Mouse (Mus musculus): ENCODE measurements around the gene Htra1. TPM values are rescaled to one million over a fixed set of nuclear protein-coding genes. Genes with fewer than 3 reads are reported as not detected.
A peak's percentile ranks its signal among the peaks of the same experiment; 100 is the strongest.

The Htra1 gene
- polyA plus RNA-seq, 1 experiment: 11.5 TPM

DNA sequence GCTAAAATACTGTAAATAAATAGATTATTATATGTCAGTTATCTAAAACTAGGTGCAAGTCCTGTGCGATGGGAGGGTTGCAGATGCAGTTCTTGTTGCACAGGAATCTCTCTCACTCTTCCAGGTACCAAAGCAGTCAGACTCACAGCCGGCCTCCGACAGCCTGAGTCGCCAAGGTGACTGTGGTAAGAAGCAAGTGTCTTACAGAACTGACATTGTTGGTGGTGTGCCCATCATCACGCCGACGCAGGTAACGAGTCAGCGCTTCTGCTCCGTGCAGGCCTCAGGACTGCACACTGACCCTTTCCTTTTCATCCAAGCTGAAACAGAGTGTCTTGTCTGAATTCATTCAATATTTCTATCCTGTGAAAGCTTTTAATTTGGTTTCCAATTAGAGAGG lies 38.7 kb upstream of the Htra1 start:
- TF ChIP-seq CTCF (IDR thresholded peaks at IDR 0.05; ENCODE audit: control insufficient read depth, insufficient read depth, low read length): no peak
- TF ChIP-seq POLR2A (IDR thresholded peaks at IDR 0.05; ENCODE audit: borderline replicate concordance, control insufficient read depth, low read depth, low read length): no peak
- peaks cover 3% of the 10 kb centered on the region; the same call in 1 of the 2 replicates for H3K4me1 ChIP-seq (ENCODE audit: control insufficient read depth, insufficient read depth, low read length)
- no peak overlapping the region for H3K27ac ChIP-seq (ENCODE audit: control insufficient read depth, insufficient read depth, low read depth, low read length, poor library complexity)
- 89% methylated on average over 10 of the region's 10 CpGs for WGBS
- H3K4me3 ChIP-seq (replicated peaks; ENCODE audit: control insufficient read depth, low read depth, low read length): no peak overlapping the region

- Histone ChIP-seq H3K27ac (ENCODE audit: control insufficient read depth, insufficient read depth, low read depth, low read length, poor library complexity) (no peak overlapping the region), H3K4me1 (ENCODE audit: control insufficient read depth, insufficient read depth, low read length) (peaks cover 3% of the 10 kb centered on the region; the same call in 1 of the 2 replicates), H3K4me3 (replicated peaks; ENCODE audit: control insufficient read depth, low read depth, low read length) (no peak overlapping the region)
- no peak for TF ChIP-seq CTCF (IDR thresholded peaks at IDR 0.05; ENCODE audit: control insufficient read depth, insufficient read depth, low read length)
- TF ChIP-seq POLR2A (IDR thresholded peaks at IDR 0.05; ENCODE audit: borderline replicate concordance, control insufficient read depth, low read depth, low read length): no peak
- whole genome bisulfite sequencing: 75% methylated on average over 4 of the region's 4 CpGs
These were observed 37.5 kb upstream of the Htra1 start for GRCm38 (mm10) chr7:130898373-130898772.

- peak overlapping the region; percentile 65 for H3K27ac ChIP-seq (ENCODE audit: control insufficient read depth, insufficient read depth, low read depth, low read length, poor library complexity)
- H3K4me1 ChIP-seq (ENCODE audit: control insufficient read depth, insufficient read depth, low read length): peaks cover 2% of the 10 kb centered on the region; the same call in 1 of the 2 replicates
- WGBS: 24% methylated on average over 5 of the region's 5 CpGs
- no peak for TF ChIP-seq CTCF (IDR thresholded peaks at IDR 0.05; ENCODE audit: control insufficient read depth, insufficient read depth, low read length)
- TF ChIP-seq POLR2A (IDR thresholded peaks at IDR 0.05; ENCODE audit: borderline replicate concordance, control insufficient read depth, low read depth, low read length): no peak
- H3K4me3 ChIP-seq (replicated peaks; ENCODE audit: control insufficient read depth, low read depth, low read length): no peak overlapping the region
These were observed 35.6 kb upstream of the Htra1 start for GRCm38 (mm10) chr7:130900233-130900848.

DNA sequence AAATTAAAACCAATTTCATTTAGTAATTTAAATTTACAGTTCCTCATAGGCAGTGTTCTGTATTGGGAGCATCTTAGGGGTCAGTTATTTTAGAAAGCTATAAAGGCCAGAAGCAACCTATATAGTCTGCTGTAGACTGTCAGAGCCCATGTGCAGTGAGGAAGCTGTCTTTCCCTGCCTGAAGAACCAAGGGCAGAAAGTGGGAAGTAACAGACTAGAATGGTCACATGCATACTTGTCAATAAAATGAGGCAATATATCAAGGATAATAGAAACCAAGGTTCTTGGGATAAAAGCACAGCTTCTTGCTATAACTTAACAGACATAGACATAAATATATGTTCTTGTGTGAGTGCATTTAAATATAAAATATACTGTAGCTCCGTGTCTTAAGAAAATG lies 33.0 kb upstream of the Htra1 start:
- WGBS: 71% methylated on average over 1 of the region's 1 CpGs
- H3K4me1 ChIP-seq (ENCODE audit: control insufficient read depth, insufficient read depth, low read length): peaks cover 2% of the 10 kb centered on the region; the same call in 1 of the 2 replicates
- H3K4me3 ChIP-seq (replicated peaks; ENCODE audit: control insufficient read depth, low read depth, low read length): no peak overlapping the region
- H3K27ac ChIP-seq (ENCODE audit: control insufficient read depth, insufficient read depth, low read depth, low read length, poor library complexity): no peak overlapping the region
- no peak for TF ChIP-seq CTCF (IDR thresholded peaks at IDR 0.05; ENCODE audit: control insufficient read depth, insufficient read depth, low read length)
- TF ChIP-seq POLR2A (IDR thresholded peaks at IDR 0.05; ENCODE audit: borderline replicate concordance, control insufficient read depth, low read depth, low read length): no peak

DNA sequence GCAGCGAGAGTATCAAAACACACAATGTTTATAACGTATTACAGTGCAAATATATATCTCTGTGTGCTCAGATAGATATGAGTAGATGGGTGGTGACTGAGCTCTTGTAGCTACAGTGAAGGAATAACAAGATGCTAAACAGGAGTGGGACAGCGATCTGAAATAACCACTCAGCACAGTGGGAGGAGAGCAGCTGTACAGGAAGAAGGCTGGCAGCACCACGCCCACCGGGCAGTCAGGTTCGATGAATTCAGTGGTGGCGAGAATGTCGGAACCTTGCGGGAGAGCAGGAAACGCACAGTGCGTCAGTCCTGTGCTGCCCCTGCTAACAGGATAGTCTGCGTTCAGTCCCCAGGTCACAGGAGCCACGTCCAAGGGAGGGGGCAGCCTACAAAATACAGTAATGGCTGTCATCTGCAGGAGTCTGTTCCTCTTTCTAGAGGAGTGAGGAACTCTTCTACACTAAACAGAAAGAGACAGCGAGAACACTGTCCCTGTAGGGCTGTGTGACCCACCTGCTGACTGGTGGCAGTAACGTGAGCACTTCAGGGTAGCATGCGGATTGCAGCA lies 32.3 kb upstream of the Htra1 start:
- WGBS: 6% methylated on average over 16 of the region's 16 CpGs

DNA sequence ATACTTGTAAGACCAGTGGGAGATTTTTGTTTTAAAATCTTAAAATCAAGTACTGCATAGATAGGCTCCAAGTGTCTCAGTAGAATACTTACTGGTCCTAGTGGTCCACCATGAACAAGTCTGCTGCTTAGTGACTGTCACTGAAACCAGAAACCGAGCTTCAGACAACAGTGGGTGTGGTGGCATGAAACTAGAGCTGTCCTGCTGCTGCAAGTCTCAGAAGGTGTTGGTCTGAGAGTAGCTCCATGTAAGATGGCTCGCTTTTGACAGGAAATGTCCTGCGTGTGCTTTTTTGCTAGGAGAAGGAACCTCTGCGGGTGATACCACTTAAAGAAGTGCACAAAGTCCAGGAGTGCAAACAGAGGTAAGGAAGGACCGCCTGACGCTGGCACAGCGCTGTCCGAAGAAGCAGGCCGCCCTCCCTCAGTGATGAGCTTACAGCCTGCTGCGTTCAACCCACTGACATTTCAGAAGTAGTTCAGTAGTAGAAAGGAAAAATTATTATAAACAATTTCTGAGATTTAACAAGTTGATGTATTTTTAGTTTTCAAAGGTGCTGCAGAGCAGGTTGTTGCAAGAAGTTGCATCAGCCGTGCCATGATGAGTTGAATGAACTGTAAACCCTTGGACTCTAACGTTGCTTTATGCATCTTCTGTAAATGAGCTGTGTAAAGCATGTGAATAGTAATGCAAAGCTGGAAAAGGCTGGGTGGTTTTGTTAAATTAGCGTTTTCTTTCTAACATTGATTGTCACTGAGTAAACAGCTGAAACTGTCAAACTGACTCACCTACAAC lies 31.1 kb upstream of the Htra1 start:
- no peak overlapping the region for H3K4me3 ChIP-seq (replicated peaks; ENCODE audit: control insufficient read depth, low read depth, low read length)
- WGBS: 84% methylated on average over 13 of the region's 13 CpGs
- TF ChIP-seq CTCF (IDR thresholded peaks at IDR 0.05; ENCODE audit: control insufficient read depth, insufficient read depth, low read length) (no peak), POLR2A (IDR thresholded peaks at IDR 0.05; ENCODE audit: borderline replicate concordance, control insufficient read depth, low read depth, low read length) (no peak)
- no peak overlapping the region for H3K27ac ChIP-seq (ENCODE audit: control insufficient read depth, insufficient read depth, low read depth, low read length, poor library complexity)
- H3K4me1 ChIP-seq (ENCODE audit: control insufficient read depth, insufficient read depth, low read length): peaks cover 2% of the 10 kb centered on the region; the same call in 1 of the 2 replicates

More for the DNA sequence above, 32.3 kb upstream of the Htra1 start:
- TF ChIP-seq POLR2A (IDR thresholded peaks at IDR 0.05; ENCODE audit: borderline replicate concordance, control insufficient read depth, low read depth, low read length) (0 out of 2 replicates have a peak, but pooled peaks have one; percentile 33), CTCF (IDR thresholded peaks at IDR 0.05; ENCODE audit: control insufficient read depth, insufficient read depth, low read length) (no peak)
- Histone ChIP-seq H3K4me1 (ENCODE audit: control insufficient read depth, insufficient read depth, low read length) (peaks cover 2% of the 10 kb centered on the region; the same call in 1 of the 2 replicates), H3K27ac (ENCODE audit: control insufficient read depth, insufficient read depth, low read depth, low read length, poor library complexity) (peak overlapping the region; percentile 55), H3K4me3 (replicated peaks; ENCODE audit: control insufficient read depth, low read depth, low read length) (peak overlapping the region; percentile 64)

DNA sequence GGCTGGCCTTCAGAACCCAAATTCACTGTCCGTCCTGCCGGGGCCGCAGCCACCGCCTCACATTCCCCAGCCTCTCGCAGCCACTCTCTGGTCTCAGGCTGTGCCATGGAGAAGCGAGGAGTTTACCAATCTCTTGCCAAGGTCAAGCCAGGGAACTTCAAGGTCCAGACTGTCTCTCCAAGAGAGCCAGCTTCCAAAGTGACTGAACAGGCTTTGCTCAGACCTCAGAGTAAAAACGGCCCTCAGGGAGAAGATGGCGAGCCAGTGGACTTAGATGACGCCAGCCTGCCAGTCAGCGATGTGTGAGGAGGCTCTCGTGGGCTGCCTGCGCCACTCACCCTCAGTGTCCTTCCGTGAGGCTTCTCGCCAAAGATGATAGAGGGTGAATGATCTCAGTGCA lies 25.1 kb upstream of the Htra1 start:
- WGBS: 85% methylated on average over 14 of the region's 14 CpGs
- H3K4me3 ChIP-seq (replicated peaks; ENCODE audit: control insufficient read depth, low read depth, low read length): no peak overlapping the region
- no peaks in the 10 kb centered on the region for H3K4me1 ChIP-seq (ENCODE audit: control insufficient read depth, insufficient read depth, low read length)
- no peak overlapping the region for H3K27ac ChIP-seq (ENCODE audit: control insufficient read depth, insufficient read depth, low read depth, low read length, poor library complexity)
- TF ChIP-seq CTCF (IDR thresholded peaks at IDR 0.05; ENCODE audit: control insufficient read depth, insufficient read depth, low read length) (no peak), POLR2A (IDR thresholded peaks at IDR 0.05; ENCODE audit: borderline replicate concordance, control insufficient read depth, low read depth, low read length) (no peak)

All from bone marrow, adult 2 months (tissue).